Mouse (Mus musculus) G1E (cell line): ENCODE measurements around the gene Akt1s1. TPM values are rescaled to one million over a fixed set of nuclear protein-coding genes. Genes with fewer than 3 reads are reported as not detected.

Experiments
- ATAC-seq: 2 replicates; pipeline ENCODE4 v1.8.0; 2016; ENCODE audit warnings: mild to moderate bottlenecking; ENCODE audit not compliant: insufficient number of reproducible peaks, poor library complexity, low FRiP score, severe bottlenecking; ENCODE audit errors: extremely low read depth
- DNase-seq: peaks from one replicate; pipeline ENCODE4 v3.0.0; 2012; ENCODE audit warnings: low spot score
- H3K27me3 ChIP-seq: 2 replicates; pipeline ENCODE4 v1.6.1; 2012; ENCODE audit warnings: mild to moderate bottlenecking, low read length, inconsistent platforms; ENCODE audit not compliant: insufficient read depth
- H3K36me3 ChIP-seq: replicated peaks from 2 replicates; pipeline ENCODE3; 2012; ENCODE audit warnings: mild to moderate bottlenecking, inconsistent platforms
- H3K4me1 ChIP-seq: 2 replicates; pipeline ENCODE4 v1.6.1; 2012; ENCODE audit warnings: low read depth, low read length, inconsistent platforms, mixed read lengths; ENCODE audit not compliant: insufficient read depth
- H3K4me3 ChIP-seq: 2 replicates; pipeline ENCODE4 v1.5.1; 2012; ENCODE audit warnings: low read depth, mild to moderate bottlenecking, inconsistent platforms, low read length, moderate library complexity, mixed read lengths
- H3K9me3 ChIP-seq: replicated peaks from 2 replicates; pipeline ENCODE4 v1.6.1; 2012; ENCODE audit warnings: inconsistent platforms
- CTCF ChIP-seq: IDR thresholded peaks from 2 replicates; pipeline ENCODE4 v1.5.1; 2012; ENCODE audit warnings: low read depth, low read length, inconsistent platforms, mixed read lengths
- GATA1 ChIP-seq: IDR thresholded peaks from 2 replicates; pipeline ENCODE4 v1.6.1; 2012; ENCODE audit warnings: borderline replicate concordance, low read length, inconsistent platforms, mixed read lengths
- GATA2 ChIP-seq: IDR thresholded peaks from 2 replicates; pipeline ENCODE4 v1.6.1; 2012; ENCODE audit warnings: low read depth, low read length, inconsistent platforms, borderline replicate concordance
- POLR2AphosphoS5 ChIP-seq: IDR thresholded peaks from 2 replicates; pipeline ENCODE4 v1.6.1; 2012; ENCODE audit warnings: low read depth, low read length, inconsistent platforms; ENCODE audit not compliant: insufficient replicate concordance
- TAL1 ChIP-seq: conservative IDR thresholded peaks from 2 replicates; pipeline ENCODE4 v1.6.1; 2012; ENCODE audit warnings: low read depth, low read length, inconsistent platforms, mixed read lengths
- polyA plus RNA-seq: library from polyadenylated mRNA; stranded (reverse); fragments of >175 nt; gene quantifications from 2 replicates; pipeline ENCODE4 v1.2.3, GENCODE M21; 2012
- total RNA-seq, 2 experiments: library from RNA; stranded (forward) in 1 of 2; stranded (reverse) in 1 of 2; fragments of 200-1000 nt in 1 of 2; fragments of >200 nt in 1 of 2; fragmentation: Nextera tagmentation in 1 of 2; gene quantifications; 2 replicates each; pipeline ENCODE4 v1.2.3; 2014 to 2017

Akt1s1 gene
- total RNA-seq (2014; fragmentation: Nextera tagmentation) (13.3 and 14.4 TPM in 2 replicates), total RNA-seq (2017) (23.7 and 32.5 TPM in 2 replicates), polyA plus RNA-seq (290 and 566 TPM in 2 replicates)

DNA sequence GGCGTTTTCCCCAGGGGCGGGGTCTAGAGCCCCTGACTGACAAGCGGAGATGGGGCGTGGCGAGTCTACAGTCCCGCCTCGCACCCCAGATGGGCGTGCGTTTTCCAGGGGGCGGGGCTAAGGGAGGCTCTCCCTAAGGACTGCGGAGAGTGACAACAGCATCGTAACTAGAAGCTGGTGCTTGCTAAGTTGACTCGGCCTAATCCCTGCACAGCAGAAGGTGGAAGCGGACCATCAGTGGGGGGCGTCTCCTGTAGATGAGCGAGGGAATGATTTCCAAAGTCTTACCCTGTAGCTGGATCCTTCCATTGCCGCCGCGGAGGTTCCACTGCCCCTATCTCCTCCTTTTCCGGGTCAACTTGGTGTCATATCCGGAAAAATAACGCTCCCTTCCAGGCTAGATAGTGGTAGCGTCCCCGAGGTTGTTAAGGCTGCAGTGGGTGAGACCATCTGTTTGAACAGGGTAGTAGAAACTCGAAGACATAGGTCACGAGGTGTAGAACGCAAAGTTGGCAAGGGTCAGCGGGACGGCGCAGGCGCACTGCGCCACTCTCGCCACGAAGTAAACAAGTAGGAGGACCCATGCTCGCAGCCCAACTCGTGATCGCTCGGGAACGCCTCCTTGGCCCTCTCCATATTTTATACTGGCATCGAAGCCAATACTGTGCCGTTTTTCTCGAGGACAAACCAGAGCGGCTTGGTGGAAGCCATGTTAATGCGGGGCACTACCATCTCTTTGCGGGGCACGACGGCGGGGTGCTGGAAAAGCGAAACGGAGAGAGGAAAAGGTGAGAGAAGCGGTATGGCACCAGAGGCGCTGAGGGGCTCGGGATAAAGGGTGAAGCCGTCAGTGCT lies at the start of gene Akt1s1, which contains the start of gene Tbc1d17:
Akt1s1 (plus strand) TSS at position 431 of the 855 bp plus-strand sequence.
Tbc1d17 (minus strand) TSS at position 519 of the 855 bp plus-strand sequence.
- TF ChIP-seq CTCF (no peak), POLR2AphosphoS5 (0 out of 2 replicates have a peak, but pooled peaks have one; percentile 17)
- peak; percentile 75 for ATAC-seq
- no peaks in the 10 kb centered on the region for H3K27me3 ChIP-seq
- peak; percentile 70 for DNase-seq
- peaks cover 60% of the 10 kb centered on the region for H3K4me1 ChIP-seq
- H3K4me3 ChIP-seq: peak within 1 kb of the TSS; percentile 95
- peaks cover 77% of the 10 kb centered on the region for H3K36me3 ChIP-seq
- H3K9me3 ChIP-seq: peaks cover 2% of the 10 kb centered on the region

DNA sequence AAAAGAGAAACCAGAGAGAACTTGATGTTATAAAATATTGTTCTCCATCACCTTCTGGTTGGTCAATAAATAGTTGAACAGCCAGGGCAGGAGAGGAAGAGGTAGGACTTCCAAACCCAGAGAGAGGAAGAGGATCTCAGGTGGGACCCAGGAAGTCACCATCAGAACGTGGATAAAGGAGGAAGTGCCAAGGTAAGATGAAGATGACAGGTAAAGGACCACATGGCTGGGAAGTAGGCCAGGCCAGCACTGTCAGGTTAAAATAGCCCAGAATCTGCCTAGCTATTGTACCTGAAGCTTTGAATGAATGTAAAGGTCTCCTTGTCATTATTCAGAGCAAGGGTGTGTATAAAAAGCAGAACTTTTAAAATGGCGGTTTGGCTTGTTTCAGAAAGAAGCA lies 39.9 kb upstream of the Akt1s1 start:
- DNase-seq: no peak

DNA sequence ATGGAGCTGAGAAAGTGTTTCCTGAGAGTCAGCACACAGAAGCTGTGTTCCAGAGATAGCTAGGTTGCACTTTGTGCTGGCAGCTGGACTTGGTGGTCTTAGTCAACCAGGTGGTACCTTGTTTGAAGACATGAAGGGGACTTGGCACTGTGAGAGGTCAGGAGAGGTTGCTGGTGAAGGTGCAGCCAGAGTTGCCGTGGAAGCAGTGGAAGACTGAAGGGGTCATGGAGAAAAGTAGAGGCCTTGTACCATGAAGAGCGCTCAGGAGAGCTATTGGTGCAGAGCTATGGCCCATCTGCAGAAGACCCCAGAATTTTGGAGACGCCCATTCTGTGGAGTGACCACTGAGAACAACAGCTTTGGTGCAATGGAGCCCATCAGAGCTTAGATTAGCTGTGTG lies 39.3 kb upstream of the Akt1s1 start:
- Histone ChIP-seq H3K36me3 (peaks cover 47% of the 10 kb centered on the region), H3K4me1 (peaks cover 14% of the 10 kb centered on the region), H3K9me3 (no peaks in the 10 kb centered on the region), H3K4me3 (no peak overlapping the region), H3K27me3 (peaks cover 23% of the 10 kb centered on the region)
- DNase-seq (no peak), ATAC-seq (no peak)
- TF ChIP-seq CTCF: no peak
- no peak for TF ChIP-seq TAL1
- TF ChIP-seq GATA1: no peak
- no peak for TF ChIP-seq GATA2
- TF ChIP-seq POLR2AphosphoS5: no peak

More for the DNA sequence above, 39.9 kb upstream of the Akt1s1 start:
- Histone ChIP-seq H3K27me3 (peaks cover 27% of the 10 kb centered on the region), H3K36me3 (peaks cover 41% of the 10 kb centered on the region), H3K9me3 (no peaks in the 10 kb centered on the region), H3K4me3 (no peak overlapping the region), H3K4me1 (peaks cover 9% of the 10 kb centered on the region; the same call in 1 of the 2 replicates)
- ATAC-seq: no peak
- no peak for TF ChIP-seq GATA1
- no peak for TF ChIP-seq POLR2AphosphoS5
- no peak for TF ChIP-seq TAL1
- no peak for TF ChIP-seq GATA2
- no peak for TF ChIP-seq CTCF

GRCm38 (mm10) chr7:44810365-44810764 lies 38.4 kb upstream of the Akt1s1 start:
- Histone ChIP-seq H3K36me3 (peaks cover 54% of the 10 kb centered on the region), H3K27me3 (peaks cover 14% of the 10 kb centered on the region), H3K9me3 (no peaks in the 10 kb centered on the region), H3K4me3 (no peak overlapping the region), H3K4me1 (peaks cover 23% of the 10 kb centered on the region)
- ATAC-seq (no peak), DNase-seq (no peak)
- TF ChIP-seq TAL1 (no peak), GATA1 (no peak), CTCF (no peak), GATA2 (no peak), POLR2AphosphoS5 (no peak)

- no peak for TF ChIP-seq GATA2
- no peak for TF ChIP-seq TAL1
- no peak for TF ChIP-seq GATA1
- no peak for TF ChIP-seq POLR2AphosphoS5
- no peak for TF ChIP-seq CTCF
- DNase-seq (no peak), ATAC-seq (no peak)
- H3K9me3 ChIP-seq: no peaks in the 10 kb centered on the region
- H3K4me3 ChIP-seq: no peak overlapping the region
- H3K36me3 ChIP-seq: peaks cover 54% of the 10 kb centered on the region
- peaks cover 7% of the 10 kb centered on the region for H3K27me3 ChIP-seq
- peaks cover 23% of the 10 kb centered on the region for H3K4me1 ChIP-seq
Measured at GRCm38 (mm10) chr7:44810819-44811557, 37.8 kb upstream of the Akt1s1 start.

DNA sequence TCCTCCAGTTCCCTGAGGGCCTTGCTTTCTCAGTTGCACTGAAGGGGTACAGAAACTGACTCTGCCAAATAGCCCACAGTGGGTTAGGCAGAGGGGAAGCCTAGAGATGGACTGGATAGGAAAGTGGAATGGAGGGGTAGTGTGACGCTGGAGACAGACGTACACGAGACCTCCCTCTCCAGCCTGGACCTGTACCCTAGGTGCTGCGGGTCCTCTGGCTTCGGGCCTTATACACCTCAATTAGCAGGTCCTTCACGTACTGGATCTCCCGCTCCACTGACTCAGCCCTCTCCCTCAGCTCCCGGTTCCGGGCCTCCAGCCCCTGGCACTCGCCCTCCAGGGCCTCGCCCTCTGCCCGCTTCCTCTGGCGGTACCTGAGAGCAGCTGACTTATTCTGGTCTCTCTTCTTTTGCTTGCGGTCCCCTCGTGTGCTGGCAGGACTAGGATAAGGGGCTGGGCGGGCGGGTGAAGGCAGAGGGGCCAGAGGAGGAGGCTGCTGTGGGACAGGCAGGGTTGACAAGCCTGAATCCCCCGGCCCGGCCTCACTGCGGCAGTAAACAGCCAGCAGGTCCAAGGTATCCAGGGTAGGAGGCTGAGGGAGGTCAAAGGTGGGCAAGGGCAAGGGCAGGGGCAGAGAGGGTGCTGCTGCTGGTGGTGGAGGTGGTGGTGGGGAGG lies 36.0 kb upstream of the Akt1s1 start:
- no peak for ATAC-seq
- Histone ChIP-seq H3K9me3 (no peaks in the 10 kb centered on the region), H3K4me3 (no peak overlapping the region), H3K36me3 (peaks cover 65% of the 10 kb centered on the region), H3K4me1 (peaks cover 28% of the 10 kb centered on the region), H3K27me3 (no peaks in the 10 kb centered on the region)
- no peak for TF ChIP-seq CTCF
- no peak for TF ChIP-seq GATA2
- no peak for TF ChIP-seq TAL1
- no peak for TF ChIP-seq GATA1
- no peak for TF ChIP-seq POLR2AphosphoS5
- no peak for DNase-seq
